19 mouse cellular contexts compared by ENCODE assay signal in genomic region chr6:88791299-88791698, GRCm38 (mm10). TPM values are rescaled to one million over a fixed set of nuclear protein-coding genes. Genes with fewer than 3 reads are reported as not detected.
DNase-seq lines count a peak whose midpoint lies in the region; ATAC-seq and TF ChIP-seq lines count a peak whose summit lies in the region.
"Had no signal": no experiment of that assay in that cellular context is flagged by ENCODE, and none has a peak within 500 bp of the region (broad histone marks: within the 10 kb centered on the region; RNA-seq: fewer than 3 reads in every experiment).

No protein-coding gene starts in this region.

- no peak overlapping the region for H3K27ac ChIP-seq in intestine, postnatal 0 days (ENCODE audit: low read depth, low read length)
- no peak overlapping the region for H3K27ac ChIP-seq in intestine, embryonic 16.5 days (ENCODE audit: low read length)
- H3K27ac ChIP-seq in midbrain, embryonic 13.5 days, result no peak overlapping the region
- H3K27ac ChIP-seq in midbrain, embryonic 11.5 days (ENCODE audit: low read depth, low read length), result no peak overlapping the region
- 0 out of 2 replicates have a peak overlapping the region, but pooled peaks have one; percentile 48 for H3K27ac ChIP-seq in embryonic facial prominence, embryonic 10.5 days (replicated peaks)
- H3K27ac ChIP-seq in forebrain, embryonic 16.5 days (ENCODE audit: low read length), result no peak overlapping the region
- no peak overlapping the region for H3K27ac ChIP-seq in liver, embryonic 12.5 days
- H3K27ac ChIP-seq: embryonic facial prominence, embryonic 15.5 days; heart, embryonic 13.5 days; neural tube, embryonic 12.5 days had no signal

- 0 out of 2 replicates have a peak, but pooled peaks cover 3% of the 10 kb centered on the region for H3K4me1 ChIP-seq in intestine, postnatal 0 days (replicated peaks; ENCODE audit: control insufficient read depth, insufficient read depth, low read length)
- peaks cover 32% of the 10 kb centered on the region for H3K4me1 ChIP-seq in intestine, embryonic 16.5 days (ENCODE audit: control insufficient read depth, insufficient read depth, low read length)
- peaks cover 50% of the 10 kb centered on the region for H3K4me1 ChIP-seq in midbrain, embryonic 13.5 days (replicated peaks)
- no peaks in the 10 kb centered on the region; the same call in 1 of the 2 replicates for H3K4me1 ChIP-seq in midbrain, embryonic 11.5 days (ENCODE audit: control insufficient read depth, insufficient read depth, low read length)
- H3K4me1 ChIP-seq in embryonic facial prominence, embryonic 10.5 days, result peaks cover 87% of the 10 kb centered on the region
- H3K4me1 ChIP-seq in forebrain, embryonic 16.5 days (replicated peaks; ENCODE audit: control insufficient read depth, insufficient read depth, low read length), result peaks cover 46% of the 10 kb centered on the region
- peaks cover 40% of the 10 kb centered on the region for H3K4me1 ChIP-seq in liver, embryonic 12.5 days

- H3K4me3 ChIP-seq in intestine, postnatal 0 days (ENCODE audit: low read depth, low read length), result no peak overlapping the region
- no peak overlapping the region for H3K4me3 ChIP-seq in intestine, embryonic 16.5 days (ENCODE audit: low read length)
- no peak overlapping the region for H3K4me3 ChIP-seq in midbrain, embryonic 13.5 days (replicated peaks)
- H3K4me3 ChIP-seq in midbrain, embryonic 11.5 days (ENCODE audit: low read depth, low read length), result no peak overlapping the region
- H3K4me3 ChIP-seq in embryonic facial prominence, embryonic 10.5 days, result no peak overlapping the region
- H3K4me3 ChIP-seq in forebrain, embryonic 16.5 days (replicated peaks; ENCODE audit: low read length), result no peak overlapping the region
- no peak overlapping the region for H3K4me3 ChIP-seq in liver, embryonic 12.5 days
- H3K4me3 ChIP-seq: embryonic facial prominence, embryonic 15.5 days; heart, embryonic 13.5 days; kidney, embryonic 15.5 days; liver, embryonic 13.5 days; neural tube, embryonic 12.5 days had no signal

- H3K36me3 ChIP-seq in intestine, postnatal 0 days (ENCODE audit: control insufficient read depth, insufficient read depth), result no peaks in the 10 kb centered on the region
- H3K36me3 ChIP-seq in intestine, embryonic 16.5 days (ENCODE audit: control insufficient read depth, insufficient read depth, low read length), result no peaks in the 10 kb centered on the region
- no peaks in the 10 kb centered on the region for H3K36me3 ChIP-seq in midbrain, embryonic 13.5 days
- no peaks in the 10 kb centered on the region for H3K36me3 ChIP-seq in midbrain, embryonic 11.5 days (ENCODE audit: control insufficient read depth, insufficient read depth, low read length)
- H3K36me3 ChIP-seq in embryonic facial prominence, embryonic 10.5 days (replicated peaks), result no peaks in the 10 kb centered on the region
- no peaks in the 10 kb centered on the region for H3K36me3 ChIP-seq in forebrain, embryonic 16.5 days (ENCODE audit: control insufficient read depth, insufficient read depth)
- no peaks in the 10 kb centered on the region for H3K36me3 ChIP-seq in liver, embryonic 12.5 days
- H3K36me3 ChIP-seq: embryonic facial prominence, embryonic 15.5 days; heart, embryonic 13.5 days; kidney, embryonic 15.5 days; neural tube, embryonic 12.5 days had no signal

- H3K9me3 ChIP-seq in intestine, postnatal 0 days (ENCODE audit: control insufficient read depth), result no peaks in the 10 kb centered on the region
- H3K9me3 ChIP-seq in intestine, embryonic 16.5 days (ENCODE audit: control insufficient read depth, low read length), result no peaks in the 10 kb centered on the region
- no peaks in the 10 kb centered on the region for H3K9me3 ChIP-seq in midbrain, embryonic 13.5 days
- no peaks in the 10 kb centered on the region for H3K9me3 ChIP-seq in midbrain, embryonic 11.5 days (ENCODE audit: control insufficient read depth, low read length)
- H3K9me3 ChIP-seq in embryonic facial prominence, embryonic 10.5 days, result no peaks in the 10 kb centered on the region
- no peaks in the 10 kb centered on the region for H3K9me3 ChIP-seq in forebrain, embryonic 16.5 days (ENCODE audit: control insufficient read depth, low read length)
- H3K9me3 ChIP-seq in liver, embryonic 12.5 days (replicated peaks), result no peaks in the 10 kb centered on the region
- H3K9me3 ChIP-seq: embryonic facial prominence, embryonic 15.5 days; heart, embryonic 13.5 days; kidney, embryonic 15.5 days; liver, embryonic 13.5 days; neural tube, embryonic 12.5 days had no signal

- H3K4me2 ChIP-seq in intestine, postnatal 0 days (replicated peaks; ENCODE audit: low read depth), result no peak overlapping the region
- H3K4me2 ChIP-seq in intestine, embryonic 16.5 days (ENCODE audit: low read depth, low read length), result no peak overlapping the region
- no peak overlapping the region for H3K4me2 ChIP-seq in midbrain, embryonic 13.5 days (replicated peaks)
- no peak overlapping the region for H3K4me2 ChIP-seq in midbrain, embryonic 11.5 days
- no peak overlapping the region for H3K4me2 ChIP-seq in forebrain, embryonic 16.5 days (ENCODE audit: low read length)
- no peak overlapping the region for H3K4me2 ChIP-seq in liver, embryonic 12.5 days
- H3K4me2 ChIP-seq: embryonic facial prominence, embryonic 15.5 days; heart, embryonic 13.5 days; kidney, embryonic 15.5 days; liver, embryonic 13.5 days; neural tube, embryonic 12.5 days had no signal

- H3K27me3 ChIP-seq in intestine, postnatal 0 days (replicated peaks; ENCODE audit: control insufficient read depth, insufficient read depth, low read length), result no peaks in the 10 kb centered on the region
- H3K27me3 ChIP-seq in intestine, embryonic 16.5 days (replicated peaks; ENCODE audit: control insufficient read depth, insufficient read depth, low read length), result no peaks in the 10 kb centered on the region
- no peaks in the 10 kb centered on the region for H3K27me3 ChIP-seq in midbrain, embryonic 13.5 days
- no peaks in the 10 kb centered on the region for H3K27me3 ChIP-seq in midbrain, embryonic 11.5 days (ENCODE audit: control insufficient read depth, insufficient read depth, low read length)
- H3K27me3 ChIP-seq in embryonic facial prominence, embryonic 10.5 days (replicated peaks; ENCODE audit: low read depth, poor library complexity, severe bottlenecking), result no peaks in the 10 kb centered on the region; the same call in 1 of the 2 replicates
- H3K27me3 ChIP-seq in forebrain, embryonic 16.5 days (replicated peaks; ENCODE audit: control insufficient read depth, insufficient read depth, low read length), result no peaks in the 10 kb centered on the region
- H3K27me3 ChIP-seq in liver, embryonic 12.5 days (replicated peaks), result peaks cover 9% of the 10 kb centered on the region; the same call in 1 of the 2 replicates
- H3K27me3 ChIP-seq: embryonic facial prominence, embryonic 15.5 days; heart, embryonic 13.5 days; kidney, embryonic 15.5 days; neural tube, embryonic 12.5 days; Patski had no signal

- no peak for TF ChIP-seq CTCF in intestine, postnatal 0 days (IDR thresholded peaks at IDR 0.05; ENCODE audit: low read depth)

- no peak for DNase-seq in midbrain, embryonic 11.5 days (ENCODE audit: low spot score, missing footprints)
- no peak for DNase-seq in embryonic facial prominence, embryonic 10.5 days (ENCODE audit: low spot score)
- DNase-seq in frontal cortex, postnatal 10 days (ENCODE audit: low spot score in 2 of 2), result no peak
- DNase-seq: adrenal gland, postnatal 14 days; cerebellum, adult 9-10 months; heart, postnatal 4 days; liver, embryonic 13.5 days; thymus, postnatal 4 days had no signal

- ATAC-seq in intestine, postnatal 0 days, result no peak
- no peak for ATAC-seq in intestine, embryonic 16.5 days
- 0 out of 2 replicates have a peak, but pooled peaks have one; percentile 28 for ATAC-seq in midbrain, embryonic 13.5 days
- ATAC-seq in midbrain, embryonic 11.5 days (ENCODE audit: low FRiP score), result no peak
- ATAC-seq in forebrain, embryonic 16.5 days, result peak; percentile 10; the same call in 1 of the 2 replicates
- ATAC-seq in liver, embryonic 12.5 days, result no peak
- ATAC-seq: activated CD4-positive, CD25-positive, alpha-beta regulatory T cell, adult 4 months; Patski had no signal

- H3K9ac ChIP-seq in intestine, postnatal 0 days (ENCODE audit: low read depth, low read length), result peak overlapping the region; percentile 17; the same call in 1 of the 2 replicates
- no peak overlapping the region for H3K9ac ChIP-seq in intestine, embryonic 16.5 days (ENCODE audit: low read depth, low read length)
- no peak overlapping the region for H3K9ac ChIP-seq in midbrain, embryonic 13.5 days (replicated peaks)
- H3K9ac ChIP-seq in midbrain, embryonic 11.5 days (ENCODE audit: low read length), result no peak overlapping the region
- no peak overlapping the region for H3K9ac ChIP-seq in forebrain, embryonic 16.5 days (replicated peaks; ENCODE audit: low read depth, low read length)
- H3K9ac ChIP-seq in liver, embryonic 12.5 days, result no peak overlapping the region
- H3K9ac ChIP-seq: embryonic facial prominence, embryonic 15.5 days; heart, embryonic 13.5 days; kidney, embryonic 15.5 days; liver, embryonic 13.5 days; neural tube, embryonic 12.5 days had no signal

- WGBS in intestine, postnatal 0 days, result 68% methylated on average over 9 of the region's 9 CpGs
- 58% methylated on average over 9 of the region's 9 CpGs for whole genome bisulfite sequencing in intestine, embryonic 16.5 days
- WGBS in midbrain, embryonic 13.5 days, result 52% methylated on average over 9 of the region's 9 CpGs
- WGBS in midbrain, embryonic 11.5 days, result 64% methylated on average over 9 of the region's 9 CpGs
- 56% methylated on average over 9 of the region's 9 CpGs for WGBS in embryonic facial prominence, embryonic 10.5 days
- WGBS in forebrain, embryonic 16.5 days, result 17% methylated on average over 9 of the region's 9 CpGs
- WGBS in liver, embryonic 12.5 days (ENCODE audit: insufficient replicate concordance), result 50% methylated on average over 9 of the region's 9 CpGs

RNA-seq across cellular contexts. Expression of gene Abtb1, which starts 50.5 kb away (rescaled TPM):
- polyA plus RNA-seq in intestine, postnatal 0 days (2015; fragmentation: Nextera tagmentation; extraction: Ambion mirVana), result 22.7 and 23.9 TPM in 2 replicates
- polyA plus RNA-seq in intestine, embryonic 16.5 days (2015; fragmentation: Nextera tagmentation; extraction: Ambion mirVana), result 26.6 and 29.2 TPM in 2 replicates
- 35.9 and 36.2 TPM in 2 replicates for polyA plus RNA-seq in midbrain, embryonic 13.5 days (2015; fragmentation: Nextera tagmentation; extraction: Ambion mirVana)
- 15.4 and 17.4 TPM in 2 replicates for polyA plus RNA-seq in midbrain, embryonic 11.5 days (2014; fragmentation: Nextera tagmentation; extraction: Ambion mirVana)
- 25.2 and 26.4 TPM in 2 replicates for polyA plus RNA-seq in embryonic facial prominence, embryonic 10.5 days (2016; fragmentation: Nextera tagmentation; extraction: Ambion mirVana)
- polyA plus RNA-seq in forebrain, embryonic 16.5 days (2015; fragmentation: Nextera tagmentation; extraction: Ambion mirVana), result 44.7 and 47.0 TPM in 2 replicates
- 37.6 and 40.0 TPM in 2 replicates for polyA plus RNA-seq in liver, embryonic 12.5 days (2016; fragmentation: Nextera tagmentation; extraction: Ambion mirVana)

Comparison
In these comparisons a context has a peak if more than half of its experiments do, and no peak if none do; other contexts are left out.
1. ATAC-seq: peak in midbrain, embryonic 13.5 days (single experiment) and forebrain, embryonic 16.5 days (single experiment); none in intestine, postnatal 0 days (single experiment), intestine, embryonic 16.5 days (single experiment), midbrain, embryonic 11.5 days (single experiment) and liver, embryonic 12.5 days (single experiment).